Mouse (Mus musculus) telencephalon, adult 2 months (tissue): ENCODE data around the gene Cradd.

ENCODE experiments used
- DNase-seq: peaks from one replicate; pipeline ENCODE4 v3.0.0-alpha.2; 2011; ENCODE audit warnings: low read depth, low spot score

Cradd gene

DNA sequence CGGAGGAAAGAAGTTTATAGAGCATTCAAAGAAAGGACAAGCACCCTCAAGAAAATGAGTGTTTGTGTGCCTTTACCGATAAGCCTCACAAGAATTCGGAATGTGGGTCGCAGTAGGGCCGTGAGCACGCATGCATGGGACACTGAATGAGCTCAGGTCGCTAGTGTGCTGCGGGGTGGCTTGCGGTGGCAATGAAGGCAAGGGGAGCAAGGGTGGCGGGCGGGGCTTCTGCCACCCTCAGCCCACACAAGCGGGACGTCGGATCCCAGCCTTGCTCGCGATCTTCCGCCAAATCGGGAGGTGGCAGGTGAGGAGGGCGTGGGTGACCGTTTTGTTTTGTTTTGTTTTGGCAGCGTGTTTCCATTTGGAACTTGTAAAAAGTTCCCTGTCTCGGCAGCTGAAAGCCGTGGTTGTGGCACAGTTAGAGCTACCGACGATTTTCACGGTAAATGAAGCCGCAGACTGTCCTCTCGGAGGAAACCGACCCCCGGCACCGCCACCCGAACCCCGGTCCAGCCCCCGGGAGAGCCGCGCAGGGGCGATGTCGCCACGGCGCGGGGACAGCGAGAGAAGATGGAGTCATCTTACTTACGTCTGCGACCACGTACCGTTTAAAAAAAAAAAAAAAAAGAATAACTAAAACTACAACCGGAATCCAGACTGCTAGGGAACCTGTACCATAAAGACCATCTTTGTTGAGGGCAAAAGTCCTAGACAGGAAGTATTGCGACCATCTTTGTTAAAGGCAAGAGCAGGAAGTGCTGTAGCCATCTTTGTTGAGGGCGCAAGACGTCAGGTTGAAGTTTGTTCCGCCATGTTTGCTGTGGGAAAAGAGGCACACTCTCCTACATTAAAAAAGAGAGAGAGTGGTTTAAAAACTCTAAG lies at the start of gene Cradd:
Cradd (minus strand) TSS at position 741 of the 885 bp plus-strand sequence.
- DNase-seq = peak; percentile 98

DNA sequence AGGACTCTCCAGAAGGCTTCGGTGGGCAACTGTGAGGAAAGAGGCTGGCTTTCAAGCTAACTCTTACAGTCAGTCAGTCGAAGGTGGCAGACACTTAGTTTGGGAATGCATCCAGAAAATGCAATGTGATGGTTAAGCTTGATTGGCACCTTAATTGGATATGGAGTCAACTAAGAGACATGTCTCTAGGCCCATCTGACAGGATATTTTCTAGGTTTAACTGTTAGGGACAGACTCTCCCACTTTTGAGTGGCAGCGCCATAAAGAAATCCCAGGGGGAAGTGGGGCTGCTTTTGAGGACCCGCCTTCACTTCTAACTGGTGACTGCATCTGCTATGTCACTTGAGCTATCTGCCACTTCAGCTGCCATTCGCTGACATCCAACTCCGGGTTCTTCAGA lies 49.4 kb upstream of the Cradd start:
- no peak for DNase-seq

DNA sequence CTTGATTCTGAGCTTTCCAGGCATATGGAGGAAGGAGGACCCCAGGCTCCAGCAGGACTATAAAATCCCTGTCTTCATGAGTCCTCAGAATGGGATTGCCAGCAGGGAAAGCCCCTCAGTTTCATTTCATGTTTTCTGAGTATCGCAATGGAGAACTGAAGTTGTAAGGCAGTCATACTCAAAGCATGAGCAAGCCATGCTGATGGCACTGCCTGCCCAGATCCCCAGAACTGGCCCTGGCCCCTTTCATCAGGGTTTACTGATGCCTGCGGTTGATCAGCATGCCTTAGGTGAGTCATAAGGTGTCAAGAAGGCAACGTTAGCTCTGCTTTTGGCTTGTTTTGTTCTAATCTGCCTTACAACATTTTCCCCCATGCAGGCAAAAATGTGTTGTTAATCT lies 48.0 kb upstream of the Cradd start:
- DNase-seq = no peak

DNA sequence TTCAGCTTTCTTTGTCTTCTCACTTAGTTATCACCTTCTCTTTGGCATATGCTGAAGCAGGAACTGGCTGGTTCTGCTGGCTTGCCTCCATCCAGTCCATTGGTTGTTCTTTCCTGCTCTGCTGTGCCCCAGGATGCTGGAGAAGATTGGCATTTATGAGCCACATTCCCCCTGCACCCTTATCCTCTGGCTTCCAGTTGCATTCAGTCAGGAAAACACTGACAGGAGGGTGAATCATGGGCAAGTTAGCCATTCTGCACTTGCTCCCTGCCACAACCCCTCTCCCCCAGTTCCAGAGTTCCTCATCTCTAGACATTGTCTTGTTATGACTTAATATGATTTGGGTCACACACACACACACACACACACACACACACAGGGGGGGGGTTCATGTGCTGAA lies 45.3 kb upstream of the Cradd start:
- DNase-seq = no peak

DNA sequence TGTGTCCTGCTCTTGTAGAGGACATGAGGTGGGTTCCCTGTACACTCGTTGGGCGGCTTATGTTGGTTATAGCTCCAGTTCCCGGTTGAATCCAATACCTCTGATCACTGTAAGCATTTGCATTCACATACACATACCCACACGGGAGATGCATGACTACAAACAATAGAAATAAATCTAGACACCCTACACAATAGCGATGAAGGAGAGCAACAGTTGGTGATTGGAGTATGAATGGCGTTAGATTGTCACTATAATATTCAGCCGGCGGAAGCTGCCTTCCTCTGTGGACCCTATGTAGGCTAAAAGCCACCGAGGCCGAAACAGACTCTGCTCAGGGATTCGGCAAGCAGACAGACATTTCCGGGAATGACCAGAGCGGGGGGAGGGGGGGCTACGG lies 44.2 kb upstream of the Cradd start:
- DNase-seq = no peak

DNA sequence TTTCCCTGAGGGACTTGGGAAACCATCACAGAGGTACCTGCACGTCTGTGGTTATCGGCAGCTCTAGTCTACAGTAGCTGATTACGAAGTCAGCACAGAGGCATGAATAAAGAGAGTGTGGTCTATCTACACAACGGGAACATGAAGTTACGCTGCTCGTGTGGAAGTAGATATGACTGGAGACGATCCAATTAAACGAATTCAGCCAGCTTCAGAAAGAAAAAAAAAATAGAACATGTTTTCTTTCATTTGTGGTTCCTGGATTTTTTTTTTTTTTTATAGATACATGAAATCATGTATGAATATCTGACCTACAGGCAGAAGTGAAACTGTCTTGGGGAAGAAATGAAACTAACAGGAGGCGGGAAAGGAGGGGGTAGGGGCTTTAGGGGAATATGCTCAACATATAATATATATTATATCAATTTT lies 43.7 kb upstream of the Cradd start:
- DNase-seq = no peak

DNA sequence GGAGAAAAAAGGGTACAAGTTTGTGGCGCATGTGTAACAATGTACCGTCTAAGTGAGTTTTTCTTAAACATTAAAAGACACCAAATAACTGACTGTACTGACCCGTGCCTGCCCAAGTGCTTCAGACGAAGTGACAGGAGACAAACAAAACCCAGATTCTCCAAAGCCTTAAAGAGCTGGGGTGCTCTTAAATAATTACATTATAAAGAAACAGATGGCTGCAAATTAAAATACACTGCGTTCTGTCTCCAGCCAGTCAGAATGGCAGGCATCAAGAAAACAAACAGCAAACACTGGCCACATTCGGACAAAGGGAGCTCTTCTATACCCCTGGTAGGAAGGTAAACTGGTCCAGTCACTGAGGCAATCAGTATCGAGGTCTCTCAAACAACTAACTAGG lies 43.3 kb upstream of the Cradd start:
- DNase-seq = no peak

DNA sequence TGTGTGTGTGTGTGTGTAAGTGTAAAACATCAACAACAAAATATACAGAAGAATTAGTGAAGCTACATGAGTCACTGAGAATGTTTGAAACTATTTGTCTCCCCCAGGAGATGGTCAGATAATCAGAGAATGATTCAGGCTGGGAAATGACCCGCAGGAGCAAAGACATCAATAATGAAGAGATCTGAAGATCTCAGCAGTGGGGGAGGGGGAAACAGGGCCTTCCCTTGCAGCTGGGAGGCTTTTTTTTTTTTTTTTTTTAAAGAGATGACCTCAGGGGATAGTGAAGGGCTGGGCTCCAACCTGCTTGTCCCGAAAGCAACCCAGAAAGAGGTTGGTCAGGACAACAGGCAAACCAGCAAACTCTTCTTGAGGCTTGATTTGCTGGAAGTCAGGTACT lies 38.4 kb upstream of the Cradd start:
- no peak for DNase-seq

DNA sequence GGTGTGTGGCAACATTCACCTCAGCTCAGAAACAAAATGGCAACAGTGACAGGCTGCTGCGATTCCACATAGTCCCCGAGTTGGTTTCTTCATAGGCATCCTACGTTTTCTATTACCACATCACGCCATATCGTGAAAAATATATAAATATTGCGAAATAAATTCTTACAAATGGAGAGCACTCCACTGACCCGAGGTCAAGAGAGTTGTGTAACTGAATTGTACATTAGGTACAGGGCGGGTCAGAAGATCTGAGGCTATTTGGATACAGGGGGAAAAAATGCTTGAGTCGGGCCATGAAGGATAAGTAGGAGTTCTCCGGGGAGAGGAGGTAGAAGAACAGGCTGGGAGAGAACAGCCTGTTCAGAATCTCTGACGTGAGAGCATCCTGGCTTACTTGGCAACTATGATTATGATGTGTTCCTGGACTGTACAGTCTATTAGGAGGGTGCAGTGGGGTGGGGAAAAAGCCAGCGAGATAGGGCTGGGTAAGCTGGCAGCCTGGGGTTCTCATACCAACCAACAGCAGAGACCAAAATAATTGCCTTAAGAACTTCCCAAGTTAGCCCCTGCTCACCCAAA lies 37.4 kb upstream of the Cradd start:
- DNase-seq = no peak

DNA sequence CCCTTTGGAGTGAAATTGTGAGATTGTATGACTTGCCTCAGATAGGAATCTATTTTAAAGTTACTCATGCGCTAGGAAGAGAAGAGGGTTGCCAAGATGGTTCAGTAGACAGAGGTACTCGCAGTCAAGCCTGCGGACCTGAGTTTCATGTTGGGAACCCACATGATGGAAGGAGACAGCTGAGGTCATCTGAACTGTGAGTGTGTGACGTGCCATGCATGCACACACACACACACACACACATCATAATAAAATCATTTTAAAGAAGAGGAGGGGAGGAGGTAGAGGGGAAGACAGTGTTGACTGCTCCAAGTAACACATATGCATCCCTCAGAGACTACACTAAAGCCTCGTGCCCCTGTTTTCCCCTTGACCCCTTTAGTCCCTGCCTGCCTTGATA lies 36.1 kb upstream of the Cradd start:
- DNase-seq = no peak

DNA sequence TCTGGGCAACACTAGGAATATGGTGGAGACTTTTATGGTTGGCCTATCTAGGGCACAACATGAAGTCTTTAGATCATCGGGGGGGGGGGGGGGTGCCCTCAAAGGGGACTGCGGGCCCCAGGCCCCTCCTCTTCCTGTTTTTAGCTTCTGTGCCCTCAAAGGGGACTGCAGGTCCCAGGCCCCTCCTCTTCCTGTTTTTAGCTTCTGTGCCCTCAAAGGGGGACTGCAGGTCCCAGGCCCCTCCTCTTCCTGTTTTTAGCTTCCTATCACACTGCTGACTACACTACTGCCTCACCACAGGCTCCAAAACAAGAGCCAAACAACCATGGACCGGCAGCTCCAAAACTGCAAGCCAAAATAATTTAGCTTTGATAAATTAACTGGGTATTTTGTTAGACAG lies 33.8 kb upstream of the Cradd start:
- DNase-seq = no peak

DNA sequence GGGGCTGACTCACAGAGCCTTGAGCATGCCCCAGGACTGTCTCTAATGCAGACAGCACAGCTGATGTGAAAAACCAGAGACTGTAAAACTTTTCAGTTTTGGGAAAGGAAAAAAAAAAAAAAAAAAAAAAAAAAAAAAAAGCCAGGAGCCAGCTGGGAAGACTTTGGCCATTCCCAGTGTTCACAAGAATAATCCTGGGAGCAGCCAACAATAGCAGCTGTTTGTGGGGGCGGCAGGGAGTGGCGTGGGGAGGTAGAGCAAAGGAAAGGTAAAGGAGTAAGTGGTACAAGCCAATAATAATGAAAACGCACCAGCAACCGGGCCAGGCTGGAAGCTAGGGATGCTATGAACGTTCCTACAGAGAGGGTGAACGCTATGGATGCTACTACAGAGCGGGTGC lies 32.8 kb upstream of the Cradd start:
- DNase-seq = no peak

DNA sequence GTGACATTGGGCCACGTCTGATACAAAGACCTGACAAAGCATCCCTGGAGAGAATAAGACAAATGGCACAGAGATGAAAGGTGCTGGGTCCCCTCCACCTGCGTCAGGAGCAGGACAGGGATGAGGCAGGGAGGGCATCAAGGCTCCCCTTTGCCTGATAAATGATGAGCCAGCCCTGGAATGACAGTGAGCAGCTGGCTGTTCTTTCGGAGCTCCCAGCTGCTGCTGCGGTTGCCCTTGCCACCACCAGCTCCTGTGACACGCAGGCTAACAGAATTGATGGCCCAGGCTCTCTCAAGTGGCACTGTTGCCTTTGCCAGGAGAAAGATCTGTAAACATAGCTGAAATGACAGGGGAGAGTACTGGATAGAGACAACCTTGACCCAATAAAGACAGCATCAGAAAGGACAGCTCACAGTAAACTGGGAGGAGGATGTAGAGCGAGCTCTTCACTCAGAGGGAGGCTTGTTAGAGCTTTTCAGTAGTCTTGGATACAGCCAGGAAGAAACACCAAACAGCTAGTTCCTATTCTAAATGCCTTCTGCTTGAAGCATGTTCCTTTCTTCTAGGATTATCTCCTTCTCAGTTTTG lies 31.8 kb upstream of the Cradd start:
- DNase-seq = no peak

DNA sequence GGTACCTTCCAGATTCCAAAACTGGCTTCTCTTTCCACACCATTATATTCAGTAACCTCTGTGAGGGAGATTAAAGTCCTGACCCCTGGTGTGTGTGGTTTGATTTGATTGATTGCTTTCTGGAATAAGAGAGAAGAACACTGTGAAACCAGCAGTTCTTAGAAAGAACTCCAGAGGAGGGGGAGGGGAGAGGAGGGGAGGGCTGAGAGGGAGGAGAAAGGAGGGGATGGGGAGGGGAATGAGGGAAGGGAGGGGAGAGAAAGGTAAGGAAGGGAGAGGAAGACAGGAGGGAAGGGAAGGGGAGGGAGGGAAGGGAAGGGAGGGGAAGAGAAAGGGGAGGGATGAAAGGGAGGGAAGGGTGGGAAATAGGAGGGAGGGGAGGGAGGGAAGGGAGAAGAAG lies 30.7 kb upstream of the Cradd start:
- no peak for DNase-seq

DNA sequence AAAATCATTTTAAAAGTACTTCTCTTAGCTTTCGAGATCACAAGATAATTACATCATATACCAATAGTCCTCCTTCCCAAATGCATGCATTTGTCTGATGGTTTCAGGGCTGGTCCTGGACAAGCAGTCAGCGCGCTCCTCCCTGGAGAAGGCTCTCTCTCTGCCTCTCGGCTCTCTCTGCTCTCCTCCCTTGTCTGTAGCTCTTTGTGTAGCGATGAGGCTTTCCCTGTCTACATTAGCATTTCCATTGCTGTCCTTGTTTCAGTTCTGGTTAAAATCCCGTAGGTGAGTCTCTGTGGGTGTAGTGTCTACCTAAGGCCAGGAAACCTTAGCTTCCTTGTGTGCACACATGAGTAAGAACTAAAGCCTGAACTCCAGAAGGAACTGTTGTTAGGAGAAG lies 30.1 kb upstream of the Cradd start:
- DNase-seq = no peak

DNA sequence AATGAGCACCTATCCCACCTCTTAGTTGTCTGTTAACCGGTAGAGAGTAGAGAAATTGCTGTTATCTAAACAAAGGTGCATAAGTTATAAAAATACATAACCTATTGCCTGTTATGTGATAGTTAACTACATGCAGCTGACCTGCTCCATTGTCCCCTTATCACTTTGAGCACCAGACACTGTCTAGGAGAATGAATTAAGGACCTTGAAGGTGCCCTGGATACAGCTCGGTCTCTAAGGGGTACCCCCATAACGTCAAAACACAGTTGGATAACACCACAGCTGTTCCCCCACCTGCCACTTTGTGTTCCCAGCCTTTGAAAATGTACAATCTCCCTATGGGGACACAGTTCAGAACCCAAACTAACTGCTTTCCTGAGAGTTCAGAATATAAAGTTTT lies 24.5 kb upstream of the Cradd start:
- no peak for DNase-seq

DNA sequence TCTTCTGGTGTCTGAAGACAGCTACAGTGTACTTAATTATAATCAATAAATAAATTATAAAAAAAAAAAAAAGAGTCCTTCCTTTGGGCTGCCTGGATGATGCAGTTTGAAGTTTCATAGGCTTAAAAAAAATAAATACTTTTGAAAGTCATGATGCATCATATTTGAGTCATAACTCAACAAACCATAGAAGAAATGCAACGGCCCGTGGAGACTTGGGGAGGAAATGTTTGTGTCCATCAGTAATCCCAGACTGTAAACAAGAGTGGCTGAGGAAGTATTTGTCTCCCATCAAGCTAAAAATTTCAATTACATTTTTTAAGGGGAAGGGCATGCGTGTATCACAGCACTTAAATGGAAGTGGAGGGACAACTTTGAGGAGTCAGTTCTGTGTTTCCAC lies 23.8 kb upstream of the Cradd start:
- no peak for DNase-seq

DNA sequence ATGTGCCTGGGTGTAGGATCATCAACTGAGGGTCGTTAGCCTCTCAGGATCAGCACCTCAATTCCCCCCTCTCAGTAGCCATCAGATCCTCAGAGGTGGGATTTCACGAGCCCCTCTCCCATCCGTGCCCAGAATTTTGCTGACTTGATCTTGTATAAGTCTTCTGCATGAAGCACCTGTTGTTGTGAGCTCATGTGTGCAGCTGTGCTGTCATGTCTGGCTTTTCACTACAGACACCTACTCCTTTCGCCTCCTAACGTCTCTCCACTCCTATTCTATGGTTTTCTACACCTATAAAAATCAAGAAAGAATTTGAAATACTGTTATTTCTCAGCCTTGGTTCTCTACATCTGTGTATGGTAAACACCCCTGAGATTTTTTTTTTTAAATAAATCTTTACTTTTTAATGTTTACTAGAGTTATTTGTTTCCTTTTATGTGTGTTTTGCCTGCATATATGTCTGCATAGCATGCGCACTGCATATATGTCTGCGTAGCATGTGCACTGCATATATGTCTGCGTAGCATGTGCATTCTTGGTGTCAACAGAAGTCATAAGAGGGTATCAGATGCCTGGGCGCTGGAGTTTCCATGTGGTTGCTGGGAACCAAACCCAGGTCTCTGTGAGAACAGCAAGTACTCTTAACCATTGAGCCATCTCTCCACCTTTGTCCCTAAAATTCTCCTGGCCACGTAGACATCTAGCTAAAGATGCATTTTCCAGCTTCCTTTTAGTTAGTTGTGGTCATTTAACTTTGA lies 19.1 kb upstream of the Cradd start:
- no peak for DNase-seq

DNA sequence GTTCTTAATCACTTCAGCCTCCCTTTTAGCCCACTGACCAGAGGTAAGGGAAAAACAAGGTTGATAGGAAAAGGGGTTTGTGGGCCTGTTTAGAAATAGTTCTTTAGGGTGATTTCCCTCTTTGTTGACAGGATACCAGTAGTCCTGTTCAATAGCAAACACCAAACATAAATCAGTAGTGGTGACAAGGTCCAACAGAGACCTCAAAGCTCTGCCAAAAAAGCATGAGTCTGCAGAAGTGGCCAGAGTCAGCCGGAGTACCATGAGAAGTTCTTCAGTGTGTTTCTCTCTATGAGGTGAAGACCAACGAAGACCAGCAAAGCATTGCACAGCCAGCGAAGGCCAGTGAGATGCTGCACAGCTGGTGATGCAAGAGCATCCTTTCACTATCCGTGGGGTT lies 16.7 kb upstream of the Cradd start:
- DNase-seq = no peak

DNA sequence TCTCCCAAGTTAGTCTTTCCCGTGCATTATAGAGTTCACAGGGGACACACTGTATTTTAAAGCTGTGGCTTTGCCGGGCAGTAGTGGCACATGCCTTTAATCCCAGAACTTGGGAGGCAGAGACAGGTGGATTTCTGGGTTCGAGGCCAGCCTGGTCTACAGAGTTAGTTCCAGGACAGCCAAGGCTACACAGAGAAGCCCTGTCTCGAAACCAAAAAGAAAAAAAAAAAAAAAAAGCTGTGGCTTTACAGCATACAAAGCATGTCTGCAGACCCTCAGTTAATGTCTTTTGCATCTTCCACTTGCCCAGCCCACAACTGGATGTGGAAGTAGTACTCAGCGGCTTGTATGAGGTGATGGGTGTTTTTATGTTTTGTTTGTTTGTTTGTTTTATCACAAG lies 13.7 kb upstream of the Cradd start:
- DNase-seq = no peak

DNA sequence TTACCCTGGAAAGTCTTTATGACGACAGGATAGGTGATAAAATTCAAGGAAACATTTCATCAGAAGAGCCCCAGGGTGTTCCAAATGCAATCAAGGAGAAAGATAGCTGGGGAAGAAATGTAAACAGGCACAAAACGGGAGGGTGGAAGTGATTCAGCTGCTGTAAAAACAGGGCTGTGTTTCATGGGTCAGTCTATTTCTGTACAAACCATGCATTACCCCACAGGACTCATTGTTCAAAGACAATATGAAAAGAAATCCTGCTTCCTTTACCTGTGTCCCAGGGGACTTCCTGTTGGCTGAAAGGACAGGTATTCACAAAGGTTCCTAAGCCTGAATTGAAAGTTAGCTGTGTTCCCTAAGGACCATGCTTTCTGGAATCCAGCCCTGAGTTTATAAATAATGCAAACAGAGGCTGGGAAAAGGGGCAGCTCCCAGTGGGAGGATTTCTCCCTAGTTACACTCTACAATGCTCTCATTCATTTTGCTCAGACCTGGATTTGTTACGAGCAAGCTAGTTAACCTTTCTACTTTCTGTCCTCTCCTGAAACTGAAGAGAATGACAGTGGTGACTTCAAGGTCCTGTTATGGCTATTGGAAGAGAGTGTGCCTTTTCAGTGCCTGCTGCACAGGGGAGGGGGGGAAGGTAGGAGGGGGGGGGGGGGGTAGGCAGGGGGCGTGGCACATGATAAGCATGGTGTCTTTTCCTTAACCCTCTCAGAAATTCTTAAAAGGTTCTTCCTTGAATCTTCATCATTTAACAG lies 13.0 kb upstream of the Cradd start:
- no peak for DNase-seq

DNA sequence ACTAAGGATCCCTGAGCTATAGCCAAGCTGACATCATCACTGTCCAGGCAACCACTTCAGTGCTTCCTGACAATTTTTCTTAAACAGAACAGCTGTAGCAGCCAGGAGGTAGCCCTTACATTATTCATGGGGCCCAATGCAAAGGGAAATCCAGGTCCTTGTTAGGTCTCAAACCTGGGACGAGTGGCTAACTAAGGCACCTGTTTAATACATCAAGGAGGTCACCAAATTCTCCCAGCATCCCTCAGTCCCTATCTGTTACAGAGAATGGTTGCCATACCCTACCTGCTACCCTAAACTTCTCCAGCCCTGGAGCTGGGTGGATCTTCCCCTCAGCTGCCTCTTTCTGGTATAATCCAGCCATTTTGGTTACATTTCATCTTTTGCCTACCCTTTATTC lies 10.9 kb upstream of the Cradd start:
- no peak for DNase-seq
